Mouse (Mus musculus) kidney, embryonic 14.5 days (tissue): ENCODE results near the gene Nkx2-5. TPM values are rescaled to one million over a fixed set of nuclear protein-coding genes. Genes with fewer than 3 reads are reported as not detected.

Experiments used
- ATAC-seq: fragments of 200-750 bp; cut with Nextera tagmentation; 2 replicates; pipeline ENCODE4 v1.8.0; 2017; ENCODE audit warnings: moderate number of reproducible peaks, mild to moderate bottlenecking, moderate TSS enrichment, moderate library complexity; ENCODE audit not compliant: low FRiP score, low TSS enrichment
- H3K27ac ChIP-seq: fragments of 300-500 bp; sonication (generic); 2 replicates; pipeline ENCODE4 v1.5.1; 2014; ENCODE audit warnings: low read depth, mild to moderate bottlenecking, low read length, moderate library complexity, mixed read lengths
- H3K27me3 ChIP-seq: fragments of 300-500 bp; sonication (generic); 2 replicates; pipeline ENCODE4 v1.6.1; 2014; ENCODE audit warnings: mild to moderate bottlenecking, low read length; ENCODE audit not compliant: control insufficient read depth, insufficient read depth
- H3K36me3 ChIP-seq: fragments of 300-500 bp; sonication (generic); 2 replicates; pipeline ENCODE4 v1.6.1; 2014; ENCODE audit warnings: low read length, mixed read lengths; ENCODE audit not compliant: control insufficient read depth, insufficient read depth
- H3K4me1 ChIP-seq: fragments of 300-500 bp; sonication (generic); 2 replicates; pipeline ENCODE4 v1.6.1; 2014; ENCODE audit warnings: low read length, mixed read lengths; ENCODE audit not compliant: control insufficient read depth, insufficient read depth
- H3K4me2 ChIP-seq: fragments of 300-500 bp; sonication (generic); replicated peaks from 2 replicates; pipeline ENCODE4 v1.6.1; 2014; ENCODE audit warnings: low read depth, mild to moderate bottlenecking, low read length
- H3K4me3 ChIP-seq: fragments of 300-500 bp; sonication (generic); 2 replicates; pipeline ENCODE4 v1.5.1; 2014; ENCODE audit warnings: mild to moderate bottlenecking, low read length
- H3K9ac ChIP-seq: fragments of 300-500 bp; sonication (generic); 2 replicates; pipeline ENCODE4 v1.6.1; 2014; ENCODE audit warnings: low read depth, mild to moderate bottlenecking, low read length, moderate library complexity
- H3K9me3 ChIP-seq: fragments of 300-500 bp; sonication (generic); 2 replicates; pipeline ENCODE4 v1.6.1; 2016; ENCODE audit warnings: low read length; ENCODE audit not compliant: control insufficient read depth
- WGBS: fragments of 180-500 bp; shearing (Covaris S2); extraction: QIAGEN DNeasy Blood & Tissue Kit; methylation state at CpG from one replicate; pipeline ENCODE4 v1.1.7; 2014; 5-methylcytosine and 5-hydroxymethylcytosine counted together
- polyA plus RNA-seq: library from polyadenylated mRNA; unstranded; fragments of >200 nt; fragmentation: Nextera tagmentation; extraction: Ambion mirVana; gene quantifications from 2 replicates; pipeline ENCODE4 v1.2.1, GENCODE M21; 2014

Gene Nkx2-5
- polyA plus RNA-seq, 1 experiment from 2014 or later: not detected

- H3K4me1 ChIP-seq: no peaks in the 10 kb centered on the region
- no peak for ATAC-seq
- no peaks in the 10 kb centered on the region for H3K9me3 ChIP-seq
- no peak overlapping the region for H3K4me3 ChIP-seq
- WGBS: under 1% methylated on average over 48 of the region's 48 CpGs
- H3K9ac ChIP-seq: no peak overlapping the region
- no peak overlapping the region; the same call in 1 of the 2 replicates for H3K4me2 ChIP-seq
- peaks cover 98% of the 10 kb centered on the region for H3K27me3 ChIP-seq
- no peak overlapping the region for H3K27ac ChIP-seq
- H3K36me3 ChIP-seq: no peaks in the 10 kb centered on the region
Observed at GRCm38 (mm10) chr17:26840922-26841731, 3.7 kb downstream of the Nkx2-5 start.

DNA sequence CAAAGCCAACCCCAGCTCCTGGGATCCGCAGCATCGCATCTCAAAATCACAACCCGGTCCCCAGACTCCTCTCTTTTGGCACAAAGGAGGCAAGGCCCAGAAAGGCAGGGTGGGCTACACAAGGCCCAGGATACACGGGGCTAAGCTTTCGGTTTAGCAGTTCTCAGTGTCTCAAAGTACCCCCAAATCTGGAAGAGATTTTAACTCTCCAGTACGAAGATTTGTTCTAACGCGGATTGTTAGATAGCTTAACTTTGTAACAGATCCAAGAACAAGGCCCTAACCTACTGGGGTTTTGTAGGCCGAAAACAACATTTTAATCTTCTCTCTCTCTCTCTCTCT lies 4.4 kb downstream of the Nkx2-5 start:
- Histone ChIP-seq H3K4me1 (no peaks in the 10 kb centered on the region), H3K27ac (no peak overlapping the region), H3K4me2 (no peak overlapping the region), H3K36me3 (no peaks in the 10 kb centered on the region), H3K4me3 (no peak overlapping the region), H3K9me3 (no peaks in the 10 kb centered on the region), H3K9ac (no peak overlapping the region), H3K27me3 (peaks cover 98% of the 10 kb centered on the region)
- 5% methylated on average over 9 of the region's 9 CpGs for WGBS
- no peak for ATAC-seq

DNA sequence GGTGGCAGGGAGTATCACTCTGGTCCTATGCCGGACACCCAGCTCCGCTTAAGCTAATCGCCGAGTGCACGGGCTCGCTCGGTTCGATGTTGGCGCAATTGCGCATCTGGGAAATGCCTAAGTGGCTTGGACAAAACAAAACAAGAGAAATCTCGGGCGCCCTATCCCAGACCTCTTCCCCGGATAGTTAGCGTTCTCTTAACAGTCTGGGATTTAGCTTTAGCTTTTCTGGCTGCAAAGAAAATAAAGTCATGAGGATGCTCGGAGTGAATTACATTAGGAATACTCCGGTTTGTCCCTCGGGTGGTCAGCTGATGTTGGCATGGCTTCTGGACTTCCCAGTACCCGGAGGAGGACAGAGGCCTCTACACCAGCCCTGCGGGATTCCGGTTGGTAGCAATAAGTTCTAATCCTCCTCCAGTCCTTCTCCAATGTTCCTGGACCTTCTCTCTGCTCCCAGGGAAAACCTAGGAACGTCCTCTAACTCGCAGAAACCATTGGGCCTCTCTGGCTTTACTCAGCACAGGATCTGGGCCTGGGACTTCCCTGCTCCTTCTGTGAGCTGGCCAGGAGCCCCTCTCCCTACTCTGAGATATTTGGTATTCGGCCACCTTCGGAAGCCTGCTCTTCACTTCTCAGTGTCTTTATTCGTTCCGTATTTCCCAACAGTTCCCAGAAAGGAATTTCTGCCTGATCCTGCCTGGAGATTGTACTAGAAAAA lies 4.9 kb downstream of the Nkx2-5 start:
- Histone ChIP-seq H3K4me1 (no peaks in the 10 kb centered on the region), H3K9me3 (no peaks in the 10 kb centered on the region), H3K4me2 (no peak overlapping the region), H3K36me3 (no peaks in the 10 kb centered on the region), H3K4me3 (peak overlapping the region; percentile 18), H3K27ac (no peak overlapping the region), H3K27me3 (peaks cover 98% of the 10 kb centered on the region), H3K9ac (no peak overlapping the region)
- ATAC-seq: no peak
- WGBS: under 1% methylated on average over 26 of the region's 26 CpGs

GRCm38 (mm10) chr17:26838911-26839717 lies 5.7 kb downstream of the Nkx2-5 start:
- no peak for ATAC-seq
- no peak overlapping the region for H3K27ac ChIP-seq
- peaks cover 98% of the 10 kb centered on the region for H3K27me3 ChIP-seq
- no peak overlapping the region; the same call in 1 of the 2 replicates for H3K4me2 ChIP-seq
- WGBS: under 1% methylated on average over 76 of the region's 87 CpGs
- no peak overlapping the region for H3K9ac ChIP-seq
- H3K4me3 ChIP-seq: peak overlapping the region; percentile 18
- H3K36me3 ChIP-seq: no peaks in the 10 kb centered on the region
- H3K9me3 ChIP-seq: no peaks in the 10 kb centered on the region
- no peaks in the 10 kb centered on the region for H3K4me1 ChIP-seq

DNA sequence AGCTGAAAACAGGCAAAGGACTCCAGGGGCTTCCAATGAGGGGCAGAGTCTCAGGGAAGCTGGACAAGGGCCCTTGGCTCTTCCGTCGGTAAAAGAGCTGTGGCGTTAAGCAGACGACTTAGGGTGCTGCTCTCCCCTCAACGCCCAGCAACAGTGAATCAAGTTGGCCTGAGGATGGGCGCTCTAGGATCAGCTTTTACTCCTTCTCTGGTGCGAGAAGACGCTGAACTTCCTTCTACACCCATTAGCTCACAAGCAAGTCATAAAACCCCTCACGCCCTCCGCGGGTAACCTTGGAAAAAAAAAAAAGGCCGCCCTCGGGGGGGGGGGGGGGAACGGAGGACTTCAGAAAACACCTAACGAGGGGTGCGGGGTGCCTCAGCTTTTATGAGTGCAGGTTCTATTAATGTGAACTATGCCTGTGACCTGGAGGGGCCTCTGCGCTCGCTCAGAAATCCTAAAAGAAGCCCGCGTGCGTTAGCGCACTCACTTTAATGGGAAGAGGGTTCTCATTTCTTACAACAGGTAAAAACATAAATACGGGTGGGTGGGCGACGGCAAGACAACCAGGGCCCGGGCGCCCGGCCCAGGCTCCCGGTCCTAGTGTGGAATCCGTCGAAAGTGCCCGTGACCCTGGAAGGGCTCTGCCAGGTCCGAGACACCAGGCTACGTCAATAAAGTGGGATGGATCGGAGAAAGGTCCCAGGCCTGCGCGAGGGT lies 6.5 kb downstream of the Nkx2-5 start:
- Histone ChIP-seq H3K9ac (no peak overlapping the region), H3K36me3 (no peaks in the 10 kb centered on the region)
- under 1% methylated on average over 36 of the region's 37 CpGs for WGBS

GRCm38 (mm10) chr17:26837546-26837985 lies 7.2 kb downstream of the Nkx2-5 start:
- Histone ChIP-seq H3K9me3 (no peaks in the 10 kb centered on the region), H3K9ac (no peak overlapping the region), H3K4me1 (no peaks in the 10 kb centered on the region), H3K4me3 (no peak overlapping the region), H3K27me3 (peaks cover 92% of the 10 kb centered on the region), H3K27ac (no peak overlapping the region), H3K4me2 (no peak overlapping the region), H3K36me3 (no peaks in the 10 kb centered on the region)
- ATAC-seq: no peak
- WGBS: 2% methylated on average over 7 of the region's 7 CpGs

More for the DNA sequence above, 6.5 kb downstream of the Nkx2-5 start:
- Histone ChIP-seq H3K27me3 (peaks cover 97% of the 10 kb centered on the region), H3K27ac (no peak overlapping the region), H3K4me1 (no peaks in the 10 kb centered on the region), H3K9me3 (no peaks in the 10 kb centered on the region), H3K4me3 (no peak overlapping the region), H3K4me2 (no peak overlapping the region)
- ATAC-seq: no peak

DNA sequence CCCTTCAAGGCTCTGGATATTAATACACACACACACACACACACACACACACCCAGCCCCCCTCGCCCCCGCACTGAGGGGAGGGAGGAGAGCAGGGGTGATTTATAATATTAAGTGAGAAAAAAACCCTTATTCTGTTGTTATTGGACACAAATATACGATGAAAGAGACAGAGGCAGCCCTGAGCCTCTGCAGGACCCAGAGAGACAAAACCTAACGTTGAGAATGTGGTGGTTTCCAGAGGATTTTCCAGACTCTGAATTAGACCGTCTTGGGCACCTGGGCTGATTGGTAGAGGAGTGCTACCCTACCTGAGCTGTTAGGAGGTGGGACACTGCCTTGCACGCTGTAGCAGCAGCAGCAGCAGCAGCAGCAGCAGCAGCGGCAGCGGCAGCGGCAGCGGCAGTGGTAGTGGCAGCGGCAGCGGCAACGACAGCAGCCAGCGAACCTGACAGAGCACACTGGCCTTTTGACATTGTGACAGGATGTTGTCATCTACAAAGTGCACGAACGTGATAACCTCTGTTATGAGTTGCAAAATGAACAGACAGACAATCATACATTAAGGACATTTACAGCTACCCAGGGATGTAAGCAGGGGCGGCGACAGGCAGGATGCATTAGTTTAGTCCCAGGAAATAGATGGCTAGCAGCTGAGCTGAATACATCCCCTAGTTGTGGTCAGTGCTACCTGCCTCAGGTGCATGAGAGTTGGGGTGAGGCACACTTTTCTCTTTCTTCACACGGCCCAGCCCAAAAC lies 7.8 kb downstream of the Nkx2-5 start:
- Histone ChIP-seq H3K27ac (no peak overlapping the region), H3K9me3 (no peaks in the 10 kb centered on the region), H3K4me3 (no peak overlapping the region), H3K36me3 (no peaks in the 10 kb centered on the region), H3K27me3 (peaks cover 86% of the 10 kb centered on the region), H3K4me1 (no peaks in the 10 kb centered on the region), H3K9ac (no peak overlapping the region), H3K4me2 (no peak overlapping the region)
- WGBS: under 1% methylated on average over 19 of the region's 19 CpGs
- no peak for ATAC-seq

DNA sequence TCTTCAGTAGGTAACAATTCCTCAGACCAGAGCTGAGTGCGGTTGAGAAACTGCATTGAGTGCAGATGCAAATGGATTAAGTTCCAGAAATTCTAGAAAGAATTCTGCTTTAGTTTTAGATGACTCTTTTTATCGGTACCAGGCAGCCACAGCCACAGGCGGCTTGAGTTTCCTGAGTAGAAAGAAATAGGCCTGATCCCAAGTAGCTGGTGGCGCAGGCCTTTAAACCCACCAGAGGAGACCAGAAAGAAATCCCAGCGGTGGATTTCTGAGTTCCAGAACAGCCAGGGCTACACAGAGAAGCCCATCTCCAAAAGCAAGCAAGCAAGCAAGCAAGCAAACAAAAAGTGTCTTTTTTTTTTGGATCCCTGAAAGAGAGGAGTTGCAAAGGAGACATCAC lies 8.4 kb downstream of the Nkx2-5 start:
- WGBS: 13% methylated on average over 5 of the region's 5 CpGs
- Histone ChIP-seq H3K36me3 (no peaks in the 10 kb centered on the region), H3K4me2 (no peak overlapping the region), H3K27ac (no peak overlapping the region), H3K4me1 (no peaks in the 10 kb centered on the region), H3K9ac (no peak overlapping the region), H3K9me3 (no peaks in the 10 kb centered on the region), H3K27me3 (peaks cover 80% of the 10 kb centered on the region), H3K4me3 (no peak overlapping the region)
- no peak for ATAC-seq
